Mouse (Mus musculus): Measurements from ENCODE around the gene Galnt16.

DNA sequence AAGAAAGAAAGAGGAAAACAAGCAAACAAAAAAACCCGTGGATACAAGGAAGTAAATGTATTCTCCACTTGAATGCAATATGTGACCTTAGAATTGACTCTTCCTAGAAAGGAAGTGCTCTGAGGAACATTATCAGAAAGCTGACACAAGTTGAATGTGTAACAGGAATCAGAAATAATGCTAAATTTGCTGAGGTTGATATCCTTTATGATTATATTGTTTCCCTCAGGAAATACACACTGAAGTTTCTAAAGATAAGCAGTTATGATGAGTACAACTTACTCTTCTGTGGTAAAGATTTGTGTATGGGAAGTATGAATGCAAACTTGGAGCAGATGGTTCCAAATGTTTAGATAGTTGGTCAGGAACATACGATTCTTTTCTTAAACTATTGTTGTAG lies 150.3 kb downstream of the Galnt16 start:
- no peak for TF ChIP-seq POLR2A (IDR thresholded peaks at IDR 0.05; ENCODE audit: insufficient read depth, low read depth, low read length)
- TF ChIP-seq CTCF (IDR thresholded peaks at IDR 0.05; ENCODE audit: insufficient read depth, low read depth, low read length) = no peak
